ENCODE assay signal across 32 mouse cellular contexts in genomic region chr12:71069846-71070245, GRCm38 (mm10). TPM values are rescaled to one million over a fixed set of nuclear protein-coding genes. Genes with fewer than 3 reads are reported as not detected.
A peak's percentile ranks its signal among the peaks of the same experiment; 100 is the strongest.
DNase-seq lines count a peak whose midpoint lies in the region; ATAC-seq and TF ChIP-seq lines count a peak whose summit lies in the region.
"Had no signal": no experiment of that assay in that cellular context is flagged by ENCODE, and none has a peak within 500 bp of the region (broad histone marks: within the 10 kb centered on the region; RNA-seq: fewer than 3 reads in every experiment).

No protein-coding gene starts in this region.

- peak; percentile 0 for DNase-seq in cerebellum, adult 9-10 months
- DNase-seq in cerebellum, postnatal 36 days: no peak
- peak; percentile 46 for DNase-seq in 416B (ENCODE audit: low read depth)
- no peak for DNase-seq in lung, postnatal 4 days
- DNase-seq in thymus, postnatal 36 days: no peak
- DNase-seq: adrenal gland, postnatal 10 days; cerebellum, adult 11-12 months; cerebellum, adult 8-10 months; cerebellum, postnatal 14 days; forebrain, postnatal 0 days; gastrocnemius, adult 2 months; gastrocnemius, postnatal 14 days; heart, adult 2 months; heart, postnatal 10 days; heart, postnatal 36 days had no signal

- no peaks in the 10 kb centered on the region for H3K27me3 ChIP-seq in stomach, embryonic 16.5 days (ENCODE audit: control insufficient read depth, insufficient read depth, low read length)
- H3K27me3 ChIP-seq: embryonic facial prominence, embryonic 12.5 days; embryonic facial prominence, embryonic 15.5 days; heart, embryonic 12.5 days; heart, embryonic 15.5 days; hindbrain, embryonic 13.5 days; intestine, embryonic 15.5 days had no signal

- H3K4me2 ChIP-seq in stomach, embryonic 16.5 days (ENCODE audit: low read depth, low read length): no peak overlapping the region
- H3K4me2 ChIP-seq: embryonic facial prominence, embryonic 12.5 days; embryonic facial prominence, embryonic 15.5 days; heart, embryonic 12.5 days; heart, embryonic 15.5 days; hindbrain, embryonic 13.5 days; intestine, embryonic 15.5 days had no signal

- peaks cover 20% of the 10 kb centered on the region for H3K36me3 ChIP-seq in stomach, embryonic 16.5 days (ENCODE audit: control insufficient read depth, insufficient read depth, low read length)

- peak overlapping the region; percentile 79 for H3K27ac ChIP-seq in bone marrow macrophage, adult 2 months (ENCODE audit: insufficient read depth, low read depth, low read length)
- peak overlapping the region; percentile 47 for H3K27ac ChIP-seq in stomach, embryonic 16.5 days (ENCODE audit: low read length)
- H3K27ac ChIP-seq: embryonic facial prominence, embryonic 12.5 days; embryonic facial prominence, embryonic 15.5 days; gastrocnemius, adult 2 months; heart, adult 2 months; heart, embryonic 15.5 days; hindbrain, embryonic 10.5 days; hindbrain, embryonic 13.5 days; intestine, embryonic 15.5 days had no signal

- no peaks in the 10 kb centered on the region for H3K9me3 ChIP-seq in stomach, embryonic 16.5 days (replicated peaks; ENCODE audit: control insufficient read depth, low read length)
- H3K9me3 ChIP-seq: embryonic facial prominence, embryonic 12.5 days; embryonic facial prominence, embryonic 15.5 days; heart, embryonic 12.5 days; heart, embryonic 15.5 days; hindbrain, embryonic 10.5 days; hindbrain, embryonic 13.5 days; intestine, embryonic 15.5 days had no signal

- no peak overlapping the region for H3K9ac ChIP-seq in stomach, embryonic 16.5 days (ENCODE audit: low read length)
- H3K9ac ChIP-seq: embryonic facial prominence, embryonic 12.5 days; embryonic facial prominence, embryonic 15.5 days; forebrain, postnatal 0 days; heart, embryonic 12.5 days; heart, embryonic 15.5 days; hindbrain, embryonic 13.5 days; intestine, embryonic 15.5 days had no signal

- 0 out of 2 replicates have a peak, but pooled peaks have one; percentile 15 for TF ChIP-seq CTCF in bone marrow macrophage, adult 2 months (IDR thresholded peaks at IDR 0.05; ENCODE audit: low read depth, low read length)

- H3K4me3 ChIP-seq in bone marrow macrophage, adult 2 months (ENCODE audit: insufficient read depth, low read length): no peak overlapping the region
- H3K4me3 ChIP-seq in stomach, embryonic 16.5 days (replicated peaks; ENCODE audit: low read length): no peak overlapping the region
- H3K4me3 ChIP-seq: embryonic facial prominence, embryonic 12.5 days; embryonic facial prominence, embryonic 15.5 days; gastrocnemius, adult 2 months; heart, adult 2 months; heart, embryonic 12.5 days; heart, embryonic 15.5 days; hindbrain, embryonic 10.5 days; hindbrain, embryonic 13.5 days; intestine, embryonic 15.5 days had no signal

- H3K4me1 ChIP-seq in bone marrow macrophage, adult 2 months (ENCODE audit: control insufficient read depth, insufficient read depth, low read length): peaks cover 28% of the 10 kb centered on the region
- H3K4me1 ChIP-seq in stomach, embryonic 16.5 days (ENCODE audit: control insufficient read depth, insufficient read depth, low read length): no peaks in the 10 kb centered on the region
- H3K4me1 ChIP-seq: embryonic facial prominence, embryonic 12.5 days; embryonic facial prominence, embryonic 15.5 days; heart, embryonic 12.5 days; heart, embryonic 15.5 days; hindbrain, embryonic 10.5 days; hindbrain, embryonic 13.5 days; intestine, embryonic 15.5 days had no signal

- ATAC-seq in stomach, embryonic 16.5 days (ENCODE audit: insufficient read depth, low FRiP score): no peak
- ATAC-seq: activated CD4-positive, CD25-positive, alpha-beta regulatory T cell, adult 4 months; CD4-positive, CD25-positive, alpha-beta regulatory T cell, adult 4 months; forebrain, embryonic 14.5 days; forebrain, postnatal 0 days; hindbrain, embryonic 16.5 days; intestine, embryonic 15.5 days had no signal

- no peak for TF ChIP-seq POLR2A in bone marrow macrophage, adult 2 months (IDR thresholded peaks at IDR 0.05; ENCODE audit: borderline replicate concordance, low read depth, low read length)

- WGBS in stomach, embryonic 16.5 days: 91% methylated on average over 17 of the region's 17 CpGs

RNA-seq across cellular contexts. Expression of gene Tomm20l, which starts 41.4 kb away (rescaled TPM):
- not detected in 2 replicates for polyA plus RNA-seq in bone marrow macrophage, adult 2 months (2012; ENCODE audit: insufficient read depth, insufficient read length, missing spikeins)
- polyA plus RNA-seq in stomach, embryonic 16.5 days (2015; fragmentation: Nextera tagmentation; extraction: Ambion mirVana): not detected in 2 replicates
- polyA plus RNA-seq: activated CD4-positive, CD25-positive, alpha-beta regulatory T cell, adult 4 months; brain, embryonic 14.5 days; C2C12; CD4-positive, CD25-positive, alpha-beta regulatory T cell, adult 4 months; embryonic facial prominence, embryonic 12.5 days; forebrain, embryonic 11.5 days; forebrain, embryonic 14.5 days; forebrain, postnatal 0 days; frontal cortex, adult 2 months; heart, adult 2 months; heart, embryonic 12.5 days; hindbrain, embryonic 10.5 days; hindbrain, embryonic 13.5 days; hindbrain, embryonic 16.5 days; intestine, embryonic 15.5 days had no signal

RNA-seq across cellular contexts. Expression of gene Arid4a, which starts 54.1 kb away (rescaled TPM):
- 68.0 and 78.1 TPM in 2 replicates for polyA plus RNA-seq in bone marrow macrophage, adult 2 months (2012; ENCODE audit: insufficient read depth, insufficient read length, missing spikeins)
- 35.7 and 40.4 TPM in 2 replicates for polyA plus RNA-seq in stomach, embryonic 16.5 days (2015; fragmentation: Nextera tagmentation; extraction: Ambion mirVana)

Comparison
In these comparisons a context has a peak if more than half of its experiments do, and no peak if none do; other contexts are left out.
1. DNase-seq: peak in cerebellum, adult 9-10 months (single experiment) and 416B (single experiment); none in cerebellum, postnatal 36 days (0 of 2), lung, postnatal 4 days (0 of 2) and thymus, postnatal 36 days (0 of 2).